Mouse (Mus musculus) mouse trophoblast stem cell (cell line): Measurements from ENCODE around the gene Klc3.

Source experiments
- in situ Hi-C, 2 experiments: fragments of 300-500 bp; cut with MseI, MboI; formaldehyde crosslinking; loops; 2 replicates in 1 of 2; 3 replicates in 1 of 2; pipeline ENCODE4 v1.15.1; 2025

Gene Klc3

GRCm38 (mm10) chr7:19403731-19404296, at the start of gene Klc3:
Gene Klc3, minus strand, starts transcription at chr7:19404104.
- in situ Hi-C loops: no loop called here

DNA sequence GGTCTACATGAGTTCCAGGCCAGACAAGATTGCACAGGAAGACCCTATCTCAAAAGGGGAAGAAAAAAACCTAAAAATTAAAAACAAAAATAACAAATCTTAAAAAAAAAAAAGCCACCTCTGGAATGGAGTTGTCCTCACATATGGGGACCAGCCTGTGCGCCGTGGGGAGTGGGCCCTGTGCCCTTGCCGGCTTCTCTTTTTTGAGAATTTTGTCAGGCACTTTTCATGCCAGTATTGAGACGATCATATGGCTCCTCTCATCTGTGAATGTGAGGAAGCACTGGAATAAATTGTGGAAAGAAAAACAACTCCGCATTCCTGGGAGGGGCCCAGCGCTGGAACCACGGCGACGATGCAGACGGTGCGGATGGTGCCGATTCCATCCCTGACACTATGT, 45.3 kb upstream of the Klc3 start:
- in situ Hi-C loops: no loop called here

GRCm38 (mm10) chr7:19447689-19448088, 43.8 kb upstream of the Klc3 start:
- in situ Hi-C loops: no loop called here

- in situ Hi-C loops: loop anchor here in 1 of 2 experiments (5.0 kb wide), 1 partner anchor 52 kb away; no protein-coding TSS in a partner anchor
Observed at GRCm38 (mm10) chr7:19444801-19445200, 40.9 kb upstream of the Klc3 start.

- in situ Hi-C loops: loop anchor here in 1 of 2 experiments (5.0 kb wide), 1 partner anchor 51 kb away; no protein-coding TSS in a partner anchor
Observed at GRCm38 (mm10) chr7:19443344-19443743, 39.4 kb upstream of the Klc3 start.

DNA sequence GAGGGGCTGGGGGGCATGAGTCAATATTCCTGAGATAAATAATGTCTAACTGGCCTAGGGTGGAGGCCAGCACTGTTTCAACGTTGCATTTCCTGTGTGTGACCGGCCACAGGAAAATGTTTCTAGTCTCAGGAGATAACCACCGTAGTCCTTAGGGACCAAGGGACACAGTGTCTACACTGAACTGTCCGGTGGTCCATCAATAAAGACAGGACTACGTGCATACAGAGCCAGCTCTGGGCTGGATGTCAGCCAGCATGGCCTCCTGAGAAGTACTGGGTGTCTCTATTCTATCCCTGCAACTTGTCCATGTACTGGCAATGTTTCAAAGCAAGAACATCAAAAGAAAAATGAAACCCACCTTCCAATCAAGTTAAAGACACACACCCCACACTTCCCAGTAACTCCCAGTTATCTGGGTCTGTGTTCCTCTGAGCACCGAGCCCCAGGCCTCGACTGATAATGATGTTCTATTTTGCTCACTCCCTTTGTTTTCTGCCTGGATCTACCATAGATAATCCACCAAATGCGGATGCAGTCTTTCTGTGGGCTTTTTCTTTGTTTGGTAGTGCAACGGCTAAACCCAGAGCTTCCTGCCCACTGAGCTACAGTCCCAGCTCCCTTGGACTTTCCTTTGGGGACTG, 37.7 kb upstream of the Klc3 start:
- in situ Hi-C loops: loop anchor here in 1 of 2 experiments (5.0 kb wide), 1 partner anchor 49 kb away; no protein-coding TSS in a partner anchor

- in situ Hi-C loops: no loop called here
Observed at GRCm38 (mm10) chr7:19437048-19437447, 33.1 kb upstream of the Klc3 start.

DNA sequence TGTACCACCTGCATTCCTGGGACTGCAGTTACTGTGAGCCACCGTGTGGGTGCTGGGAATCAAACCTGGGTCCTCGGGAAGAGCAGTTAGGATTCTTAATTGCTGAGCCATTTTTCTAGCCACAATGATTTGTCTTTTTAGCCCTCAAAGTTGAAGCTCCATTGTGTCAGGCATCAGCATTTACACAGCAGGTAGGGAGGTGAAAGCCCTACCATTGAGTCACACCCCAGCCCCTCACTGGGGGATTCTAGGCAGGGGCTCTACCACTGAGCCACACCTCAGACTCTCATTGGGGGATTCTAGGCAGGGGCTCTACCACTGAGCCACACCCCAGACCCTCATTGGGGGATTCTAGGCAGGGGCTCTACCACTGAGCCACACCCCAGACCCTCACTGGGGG, 32.4 kb upstream of the Klc3 start:
- in situ Hi-C loops: no loop called here

DNA sequence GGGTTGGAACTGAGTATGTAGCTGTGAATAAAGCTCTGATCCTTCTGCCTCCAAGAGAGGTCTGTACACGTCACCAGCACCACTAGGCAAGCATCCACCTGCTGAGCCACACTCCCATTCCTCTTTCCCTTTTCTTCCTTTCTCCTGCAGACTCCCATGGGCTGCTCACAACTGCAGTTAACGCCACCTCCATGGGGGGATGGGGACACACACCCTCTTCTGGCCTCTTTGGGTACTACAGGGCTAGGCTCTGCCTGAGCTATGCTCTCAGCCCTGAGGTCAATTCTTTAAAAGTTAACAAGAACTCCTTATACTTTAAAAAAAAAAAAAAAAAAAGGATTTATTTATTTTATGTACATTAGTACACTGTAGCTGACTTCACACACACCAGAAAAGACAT, 28.6 kb upstream of the Klc3 start:
- in situ Hi-C loops: no loop called here

DNA sequence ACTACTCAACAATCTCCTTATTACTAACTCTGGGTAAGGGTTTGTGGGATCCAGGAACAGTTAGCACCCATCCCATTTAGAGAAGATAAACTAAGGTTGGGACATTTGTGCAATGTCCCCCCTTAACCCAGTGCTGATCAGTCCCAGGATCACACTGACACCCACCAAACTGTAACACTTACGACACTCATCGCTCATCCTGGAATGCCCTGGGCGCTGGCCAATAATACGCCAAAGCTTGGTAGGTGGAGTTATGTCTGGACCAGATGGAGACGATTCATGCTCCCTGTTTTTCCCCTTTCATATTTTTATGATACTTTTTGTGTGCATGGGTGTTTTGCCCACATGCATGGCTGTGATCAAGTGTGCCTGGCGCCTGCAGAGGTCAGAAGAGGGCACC, 26.5 kb upstream of the Klc3 start:
- in situ Hi-C loops: no loop called here

GRCm38 (mm10) chr7:19429726-19430125, 25.8 kb upstream of the Klc3 start:
- in situ Hi-C loops: no loop called here

GRCm38 (mm10) chr7:19427999-19428650, 24.2 kb upstream of the Klc3 start:
- in situ Hi-C loops: no loop called here

GRCm38 (mm10) chr7:19426888-19427287, 23.0 kb upstream of the Klc3 start:
- in situ Hi-C loops: no loop called here

- in situ Hi-C loops: no loop called here
Observed at GRCm38 (mm10) chr7:19426349-19426748, 22.4 kb upstream of the Klc3 start.

DNA sequence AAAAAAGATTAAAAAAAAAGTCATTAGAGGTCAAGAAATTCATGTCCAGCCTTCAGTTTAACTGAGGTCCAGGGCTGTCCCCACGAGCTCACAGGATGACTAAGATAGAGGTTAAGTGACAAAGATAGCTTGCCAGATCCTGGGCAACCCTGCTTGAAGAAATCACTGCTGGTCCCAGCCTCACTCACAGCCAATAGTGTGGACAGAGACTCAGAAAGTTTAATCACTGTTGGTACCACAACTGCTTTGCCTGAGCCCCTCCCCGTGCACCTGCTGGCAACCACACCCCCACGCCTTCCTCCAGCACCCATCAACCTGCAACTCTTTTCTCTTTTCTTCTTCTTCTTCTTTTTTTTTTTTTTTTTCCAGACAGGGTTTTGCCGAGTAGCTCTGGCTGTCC, 20.1 kb upstream of the Klc3 start:
- in situ Hi-C loops: no loop called here

- in situ Hi-C loops: no loop called here
Observed at GRCm38 (mm10) chr7:19423083-19423482, 19.2 kb upstream of the Klc3 start.

DNA sequence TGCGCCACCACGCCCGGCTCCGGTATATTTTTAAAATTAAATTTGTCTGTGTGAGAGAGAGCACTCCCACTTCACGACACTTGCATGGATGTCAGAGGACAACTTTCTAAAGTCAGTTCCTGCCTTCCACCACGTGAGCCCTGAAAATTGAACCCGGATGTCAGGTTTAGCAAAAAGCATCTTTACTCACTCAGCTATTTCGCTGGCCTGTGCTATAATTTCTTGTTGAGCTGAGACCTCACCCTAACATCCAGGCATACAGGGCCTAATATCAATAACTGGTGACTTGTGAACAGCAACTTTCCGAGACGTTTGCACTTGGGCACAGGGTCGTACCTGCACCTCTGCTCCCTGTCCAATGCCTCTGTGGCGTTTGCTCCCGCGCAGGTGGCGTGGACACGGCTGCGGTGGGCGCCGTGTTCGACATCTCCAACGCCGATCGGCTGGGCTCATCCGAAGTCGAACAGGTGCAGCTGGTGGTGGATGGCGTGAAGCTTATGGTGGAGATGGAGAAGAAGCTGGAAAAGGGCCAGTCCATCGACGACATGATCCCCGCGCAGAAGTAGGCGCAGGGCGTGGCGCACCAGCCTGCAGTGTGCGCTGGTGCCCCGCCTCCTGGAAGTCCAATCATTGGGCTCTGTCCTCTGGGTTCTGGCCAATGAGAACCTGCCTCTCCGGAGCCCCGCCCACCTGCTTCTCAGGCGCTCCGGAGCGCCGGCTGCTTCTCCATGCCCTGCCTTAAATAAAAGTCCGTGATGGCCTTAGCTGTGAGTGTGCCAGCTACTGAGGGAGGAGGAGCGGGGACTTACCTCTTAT, 17.1 kb upstream of the Klc3 start:
- in situ Hi-C loops: no loop called here

GRCm38 (mm10) chr7:19420121-19420520, 16.2 kb upstream of the Klc3 start:
- in situ Hi-C loops: no loop called here

DNA sequence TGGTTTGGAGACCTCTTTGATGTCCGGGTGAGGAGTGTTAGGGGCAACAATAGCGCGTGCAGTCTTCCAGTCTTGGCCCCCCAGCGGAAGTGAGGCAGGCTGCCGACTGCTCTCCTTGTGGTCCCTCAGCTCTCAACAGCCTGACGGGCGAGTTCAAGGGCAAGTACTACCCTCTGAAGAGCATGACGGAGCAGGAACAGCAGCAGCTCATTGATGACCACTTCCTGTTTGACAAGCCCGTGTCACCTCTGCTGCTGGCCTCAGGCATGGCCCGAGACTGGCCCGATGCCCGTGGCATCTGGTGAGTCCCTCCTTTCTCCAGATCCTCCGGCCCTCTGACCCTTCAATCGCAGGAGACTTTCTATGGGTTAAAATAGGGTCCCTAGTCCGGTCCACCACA, 12.7 kb upstream of the Klc3 start:
- in situ Hi-C loops: no loop called here

DNA sequence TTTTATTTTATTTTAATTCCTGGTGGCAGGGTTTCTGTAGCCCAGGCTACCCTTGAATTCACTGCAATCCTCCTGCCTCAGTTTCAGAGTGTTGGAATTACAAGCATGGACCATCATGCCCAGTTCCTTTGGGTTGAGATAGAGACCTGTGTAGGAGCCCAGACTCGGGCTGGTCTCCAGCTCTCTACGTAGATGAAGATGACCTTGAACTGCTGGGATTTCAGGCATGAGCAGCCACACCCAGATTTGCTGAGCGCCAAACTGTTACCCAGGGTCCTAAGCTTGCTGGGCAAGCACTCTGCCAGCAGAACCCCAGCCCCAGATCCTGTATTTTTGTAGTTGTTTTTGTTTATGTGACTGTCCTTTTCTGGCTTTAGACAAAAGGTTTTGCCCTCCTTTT, 9.6 kb upstream of the Klc3 start:
- in situ Hi-C loops: no loop called here

DNA sequence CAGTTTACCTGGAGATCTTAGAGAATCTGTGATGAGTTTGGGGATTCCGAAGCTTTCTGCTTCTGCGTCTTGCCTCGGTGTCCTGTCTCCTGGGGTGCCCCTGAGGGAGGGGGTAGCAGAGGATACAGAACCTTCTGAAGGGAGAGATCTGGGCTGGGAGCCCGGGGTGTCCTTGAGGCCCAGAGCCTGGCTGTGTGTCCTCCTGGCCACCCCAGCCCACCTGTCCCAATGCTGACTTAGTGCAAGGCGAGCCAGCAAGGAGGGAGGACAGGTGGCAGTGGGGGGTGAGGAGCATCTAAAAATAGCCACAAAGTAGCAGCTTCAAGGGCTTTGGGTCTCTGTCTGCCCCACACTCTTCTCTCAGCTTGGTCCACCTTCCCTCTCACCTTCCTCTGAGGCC, 7.9 kb upstream of the Klc3 start:
- in situ Hi-C loops: no loop called here

DNA sequence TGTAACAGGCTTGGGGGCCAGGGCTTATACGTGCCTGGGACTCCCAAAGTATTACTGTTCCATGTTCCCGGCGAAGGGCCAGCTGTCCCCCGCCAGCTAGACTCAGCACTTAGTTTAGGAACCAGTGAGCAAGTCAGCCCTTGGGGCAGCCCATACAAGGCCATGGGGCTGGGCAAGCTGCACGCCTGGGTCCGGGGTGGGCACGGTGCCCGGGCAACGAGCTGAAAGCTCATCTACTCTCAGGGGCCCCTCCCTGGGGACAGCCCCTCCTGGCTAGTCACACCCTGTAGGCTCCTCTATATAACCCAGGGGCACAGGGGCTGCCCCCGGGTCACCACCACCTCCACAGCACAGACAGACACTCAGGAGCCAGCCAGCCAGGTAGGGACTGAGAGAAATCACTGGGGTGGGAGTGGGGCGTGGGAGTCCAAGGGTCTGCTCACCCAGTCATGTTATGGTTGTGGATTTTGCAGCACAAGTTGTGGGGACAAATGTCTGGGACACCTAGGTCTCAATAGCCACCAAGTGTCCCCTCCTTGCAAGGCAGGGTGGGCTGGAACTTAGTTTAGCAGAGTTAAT, 7.0 kb upstream of the Klc3 start:
- in situ Hi-C loops: no loop called here
